Mouse (Mus musculus) embryo, embryonic 11.5 days (tissue): ENCODE results near the gene Hmgcr.
"Not testable (repeated sequence)": the region's sequence is repeated elsewhere in the genome, so short reads cannot be mapped to it uniquely, and the experiment has no call there.

Experiments used
- DNase-seq: peaks from one replicate; pipeline ENCODE4 v3.0.0-alpha.2; 2012; ENCODE audit warnings: low read depth, low spot score

The Hmgcr gene

GRCm38 (mm10) chr13:96671078-96671905 lies 556 bp upstream of the Hmgcr start:
- DNase-seq = no peak

- no peak for DNase-seq
Observed at GRCm38 (mm10) chr13:96670019-96670405, 724 bp downstream of the Hmgcr start.

- DNase-seq = no peak
Observed at GRCm38 (mm10) chr13:96664419-96664974, 6.2 kb downstream of the Hmgcr start.

GRCm38 (mm10) chr13:96663120-96663519 lies 7.6 kb downstream of the Hmgcr start:
- DNase-seq = not testable (repeated sequence)

GRCm38 (mm10) chr13:96660095-96660860 lies 10.5 kb downstream of the Hmgcr start:
- DNase-seq = no peak

- no peak for DNase-seq
Observed at GRCm38 (mm10) chr13:96658936-96659335, 11.8 kb downstream of the Hmgcr start.

- DNase-seq = no peak
Observed at GRCm38 (mm10) chr13:96656673-96657072, 14.1 kb downstream of the Hmgcr start.

- DNase-seq = no peak
Observed at GRCm38 (mm10) chr13:96653041-96653440, 17.7 kb downstream of the Hmgcr start.

- DNase-seq = no peak
Observed at GRCm38 (mm10) chr13:96645822-96646221, 24.9 kb downstream of the Hmgcr start.

- DNase-seq = no peak
Observed at GRCm38 (mm10) chr13:96644168-96644567, 26.6 kb downstream of the Hmgcr start.

GRCm38 (mm10) chr13:96630396-96630795 lies 40.3 kb downstream of the Hmgcr start:
- DNase-seq = no peak

- no peak for DNase-seq
Observed at GRCm38 (mm10) chr13:96620891-96621290, 49.8 kb downstream of the Hmgcr start.

- no peak for DNase-seq
Observed at GRCm38 (mm10) chr13:96614615-96615014, 56.1 kb downstream of the Hmgcr start.

GRCm38 (mm10) chr13:96604242-96604641 lies 66.5 kb downstream of the Hmgcr start:
- DNase-seq = no peak

GRCm38 (mm10) chr13:96599182-96599581 lies 71.6 kb downstream of the Hmgcr start:
- no peak for DNase-seq
